Mouse (Mus musculus) lung, adult 18-20 months (tissue): ENCODE results near the gene Sgtb.
A peak's percentile ranks its signal among the peaks of the same experiment; 100 is the strongest.

Source experiments
- DNase-seq, 2 experiments: peaks; one replicate each; pipeline ENCODE4 v3.0.0; 2022; ENCODE audit warnings: mixed read lengths in 2 of 2

Sgtb gene

DNA sequence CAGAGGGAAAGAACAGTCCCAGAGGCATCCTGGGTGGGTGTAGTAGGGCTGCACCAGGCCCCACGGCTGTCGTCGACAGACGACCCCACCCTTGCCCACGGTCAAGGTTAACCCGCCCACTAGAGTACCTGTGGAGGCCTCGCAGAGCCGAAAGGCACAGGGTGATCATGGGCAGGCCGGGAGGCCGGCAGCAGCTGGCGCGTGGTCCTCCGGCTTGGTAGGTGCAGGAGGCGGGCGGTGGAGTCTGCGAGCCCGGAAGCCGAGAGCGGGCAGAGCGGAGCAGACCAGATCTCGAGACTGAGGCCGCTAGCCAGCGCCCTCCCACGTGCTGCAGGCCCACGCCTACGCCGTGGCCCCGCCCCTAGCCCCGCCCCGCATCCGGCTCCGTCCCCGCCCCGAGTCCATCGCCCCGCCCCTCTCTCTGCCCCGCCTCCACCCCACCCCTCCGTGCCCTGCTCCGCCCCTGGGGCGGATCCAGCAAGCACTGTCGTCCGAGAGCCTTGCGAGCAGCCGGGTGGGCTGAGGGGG lies at the start of gene Sgtb, which contains the start of gene Nln:
TSS of gene Sgtb (plus strand) at position 454 of the 528 bp plus-strand sequence.
TSS of gene Nln (minus strand) at position 327 of the 528 bp plus-strand sequence.
- DNase-seq = peak; percentile 87 to 88

DNA sequence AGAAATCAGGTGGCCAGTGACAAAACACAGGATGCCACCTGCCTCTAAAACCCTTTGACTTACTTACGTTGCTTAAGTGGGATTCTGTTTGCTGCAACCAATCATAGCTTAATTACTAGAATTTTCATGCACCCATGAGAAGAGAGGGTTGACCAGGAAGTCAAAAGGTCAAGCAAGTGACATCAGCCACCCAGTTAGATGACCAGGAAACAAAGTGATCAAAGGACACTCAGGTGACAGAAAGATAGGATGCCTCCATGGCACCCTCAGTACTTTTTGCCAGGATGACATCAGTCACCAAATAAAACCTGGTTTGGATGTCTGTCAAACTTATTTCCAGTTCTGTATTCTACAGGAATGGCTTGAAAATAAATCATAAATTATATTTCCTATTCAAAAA lies 49.3 kb upstream of the Sgtb start:
- no peak for DNase-seq

DNA sequence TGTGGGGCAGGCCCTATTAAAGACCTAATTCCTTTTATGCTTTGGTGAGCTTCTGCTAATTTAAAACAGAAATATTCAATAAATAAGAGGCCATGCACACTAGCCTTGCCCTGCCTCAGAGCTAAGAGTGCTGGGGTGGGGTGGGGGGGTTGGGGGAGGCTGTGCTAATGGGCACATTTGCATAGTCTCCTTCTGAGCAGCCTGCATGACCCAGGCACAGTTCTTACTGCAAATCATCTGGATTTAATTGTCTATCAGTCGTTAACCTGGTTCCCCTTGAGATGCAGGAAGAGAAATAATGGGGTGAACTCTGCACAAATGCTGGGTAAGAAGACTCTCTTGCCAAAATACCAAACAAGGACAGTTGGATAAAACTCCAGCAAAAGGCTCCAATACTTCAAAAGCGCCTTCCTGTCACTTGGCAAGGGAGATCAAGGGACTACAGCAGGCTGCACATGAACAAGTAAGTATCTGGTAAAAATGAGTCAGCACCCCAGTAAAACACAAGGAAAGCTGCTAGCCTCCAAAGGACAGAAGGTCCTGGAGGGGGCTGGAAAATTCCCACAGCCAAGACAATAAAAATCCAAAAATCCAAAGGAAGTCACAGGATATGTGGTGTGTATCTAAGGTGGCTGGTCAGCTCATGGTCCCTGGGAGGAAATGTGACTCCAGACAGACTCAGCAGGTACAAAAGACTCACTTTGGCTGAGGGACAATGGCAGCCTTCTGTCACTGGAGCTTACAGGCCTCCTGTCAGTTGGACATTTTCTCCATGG lies 47.4 kb upstream of the Sgtb start:
- no peak for DNase-seq

DNA sequence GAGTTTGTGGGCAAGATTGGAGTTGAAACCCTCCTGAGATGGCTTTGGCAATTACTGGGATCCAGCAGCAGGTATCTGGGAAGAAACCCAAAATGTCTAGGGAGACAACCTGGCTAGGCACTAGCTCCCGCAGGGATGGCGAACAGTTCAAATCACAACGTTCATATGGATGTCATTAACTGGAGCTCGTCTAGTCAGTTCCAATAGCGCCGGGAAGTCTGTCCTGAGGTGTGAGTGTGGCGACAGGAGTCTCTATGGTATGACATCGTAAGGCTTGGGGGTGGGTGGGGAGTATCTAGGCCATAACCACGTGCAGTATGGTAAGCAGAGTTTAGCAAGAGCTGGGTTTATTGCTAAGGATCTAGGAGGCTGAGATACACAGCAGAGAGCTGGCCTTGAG lies 46.5 kb upstream of the Sgtb start:
- no peak for DNase-seq

DNA sequence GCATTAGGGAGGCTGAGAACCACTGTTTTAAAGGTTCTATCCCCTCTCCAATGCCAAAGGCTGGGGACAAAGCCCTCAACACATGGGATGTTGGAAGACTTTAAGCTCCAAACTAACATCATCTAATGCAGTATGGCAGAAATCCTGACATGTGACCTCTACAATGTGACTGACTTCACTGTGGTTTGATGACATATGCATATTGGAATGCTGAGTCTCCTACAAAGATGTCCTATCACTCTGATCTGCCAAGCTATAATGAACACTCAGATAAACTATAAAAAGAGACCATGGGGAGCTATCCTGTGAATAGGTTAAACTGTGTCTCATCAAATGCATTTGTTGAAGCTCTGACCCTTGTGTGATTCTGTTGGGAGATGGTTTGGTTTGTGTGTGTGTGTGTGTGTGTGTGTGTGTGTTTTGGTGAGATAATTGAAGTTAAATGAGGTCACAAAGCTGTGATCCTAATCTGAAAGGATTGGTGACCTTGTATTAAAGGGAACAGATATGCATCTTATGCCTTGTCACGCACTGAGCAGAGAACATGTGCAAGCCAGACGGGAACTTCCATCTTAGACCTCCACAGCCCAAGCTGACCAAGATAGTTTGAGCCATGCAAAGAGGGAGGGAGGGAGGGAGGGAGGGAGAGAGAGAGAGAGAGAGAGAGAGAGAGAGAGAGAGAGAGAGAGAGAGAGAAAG lies 43.7 kb upstream of the Sgtb start:
- DNase-seq = no peak

DNA sequence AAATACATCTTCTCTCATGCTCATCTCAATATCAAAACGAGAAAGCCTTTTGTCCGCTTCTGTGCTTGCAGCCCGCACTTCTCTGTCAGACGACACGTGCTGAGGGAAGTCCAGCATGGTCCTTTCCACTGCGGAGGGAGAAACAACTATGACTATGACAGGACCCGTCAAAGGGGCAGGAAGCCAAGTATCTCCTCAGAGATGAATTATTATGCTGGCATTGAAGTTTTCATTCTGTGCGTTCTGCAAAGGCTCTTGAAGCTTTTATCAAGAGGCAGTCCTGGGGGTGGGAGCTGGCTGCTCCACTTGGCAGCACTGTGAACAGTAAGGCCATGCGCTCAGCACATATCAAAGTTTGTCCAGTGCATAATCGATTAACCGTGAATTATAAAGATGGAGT lies 40.3 kb upstream of the Sgtb start:
- DNase-seq = no peak

DNA sequence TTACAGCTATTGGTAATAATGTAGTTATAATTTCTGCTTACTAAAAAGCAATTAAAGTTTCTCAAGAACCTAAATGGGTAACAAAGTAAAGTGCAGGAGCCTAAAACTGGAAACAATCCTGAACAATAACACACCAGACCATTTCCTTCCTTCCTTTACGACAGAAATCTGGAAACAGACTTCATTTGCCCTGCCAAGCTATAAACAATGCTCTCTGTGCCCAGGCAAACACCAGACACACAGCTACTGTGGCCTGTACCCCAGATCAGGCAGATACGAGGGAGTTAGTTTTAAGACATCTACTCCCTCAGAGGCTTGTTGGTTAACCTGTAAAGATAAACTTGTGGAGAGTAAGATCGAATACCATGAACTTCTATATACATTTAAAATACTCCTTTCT lies 38.8 kb upstream of the Sgtb start:
- peak in 1 of 2 experiments; percentile 65 for DNase-seq

DNA sequence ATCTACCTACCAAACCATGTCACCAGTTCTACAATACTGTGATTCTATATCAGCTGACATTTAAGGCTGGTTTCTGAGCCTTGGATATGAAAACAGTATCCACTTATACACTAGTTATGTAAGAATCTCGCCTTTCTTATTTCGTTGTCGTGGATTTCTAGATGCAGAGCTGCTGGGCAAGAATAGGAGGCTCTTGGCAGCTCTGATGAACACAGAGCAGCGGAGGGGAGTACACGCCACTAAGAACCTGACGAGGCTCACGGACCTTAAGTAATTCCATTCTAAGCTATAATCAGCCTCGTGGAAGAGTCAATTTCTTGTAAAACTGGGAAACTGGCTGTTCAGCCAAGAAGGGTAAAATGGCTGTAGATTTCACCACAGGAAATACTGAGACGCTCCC lies 37.2 kb upstream of the Sgtb start:
- DNase-seq = no peak

DNA sequence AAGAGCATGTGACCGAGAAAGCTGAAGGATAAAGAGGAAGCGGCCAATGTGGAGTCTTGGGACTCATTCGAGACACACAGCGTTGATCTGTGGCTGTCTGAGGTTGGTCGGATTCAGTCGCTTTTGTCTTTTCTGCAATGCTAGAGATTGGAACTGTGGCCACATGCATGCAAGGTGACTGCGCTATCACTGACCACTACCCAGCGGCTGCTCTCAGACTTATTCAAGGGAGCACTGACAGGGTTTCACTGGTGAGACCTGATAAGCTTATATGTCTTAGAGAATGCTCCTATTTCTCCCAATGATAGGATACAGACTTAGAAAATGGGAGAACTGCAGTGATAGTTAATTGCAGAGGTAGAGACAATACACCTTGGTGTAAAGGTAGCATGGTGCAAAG lies 35.3 kb upstream of the Sgtb start:
- DNase-seq = no peak

DNA sequence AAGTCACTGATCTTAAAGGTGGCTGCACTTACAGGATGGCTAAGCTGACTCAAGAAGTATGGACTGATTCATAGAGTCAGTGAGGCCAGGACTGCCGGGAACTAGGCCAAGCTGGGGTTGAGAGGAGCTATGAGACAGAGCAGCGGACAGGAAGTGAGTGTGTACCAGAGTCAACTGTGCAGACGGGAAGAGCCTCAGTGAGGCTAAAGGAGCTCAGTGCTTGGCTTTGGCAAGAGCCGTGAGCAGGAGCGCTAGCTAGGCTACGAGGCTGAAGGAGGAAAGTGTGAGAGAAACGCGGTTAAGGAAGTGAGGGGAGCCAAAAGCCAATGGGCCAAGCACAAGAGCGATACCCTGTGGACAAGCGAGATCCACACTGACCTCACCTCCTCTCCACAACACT lies 34.8 kb upstream of the Sgtb start:
- DNase-seq = peak; percentile 65 to 72

DNA sequence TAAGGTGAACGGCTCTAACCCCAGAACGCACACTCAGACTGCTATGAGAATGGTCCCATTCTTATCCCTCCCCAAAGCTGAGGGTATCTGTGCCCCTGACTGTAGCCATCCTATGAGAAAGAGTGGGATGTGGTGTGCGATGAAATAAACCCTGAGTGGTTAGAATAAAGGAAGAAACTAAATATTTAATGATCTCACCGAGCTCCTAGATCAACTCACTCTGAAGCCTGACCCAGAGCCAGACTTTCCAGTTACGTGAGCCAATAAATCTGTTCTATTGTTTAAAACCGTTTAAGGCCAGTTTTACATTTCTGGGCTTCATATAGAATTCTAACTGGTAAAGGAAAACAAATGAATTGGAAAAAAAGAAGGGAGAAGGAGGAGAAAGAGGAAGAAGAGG lies 32.5 kb upstream of the Sgtb start:
- DNase-seq = no peak

DNA sequence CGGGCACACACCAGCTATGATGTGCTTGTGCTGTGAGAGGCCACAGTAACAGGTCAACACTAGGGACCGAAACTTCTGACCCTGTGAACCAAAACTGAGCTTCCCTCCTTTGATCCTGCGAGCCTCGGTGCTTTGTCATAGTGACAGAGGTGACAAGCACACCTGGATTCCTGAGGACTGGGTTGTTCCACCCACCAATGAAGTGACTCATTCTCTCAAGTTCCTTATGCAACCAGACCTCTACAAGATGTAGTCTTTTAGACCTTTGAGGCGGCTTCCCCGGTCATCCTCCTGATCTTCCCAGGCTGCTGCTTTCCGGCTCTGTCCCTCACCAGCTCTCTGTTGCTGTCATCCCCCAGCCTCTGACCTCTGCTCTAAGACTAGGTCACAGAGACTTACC lies 27.0 kb upstream of the Sgtb start:
- no peak for DNase-seq

DNA sequence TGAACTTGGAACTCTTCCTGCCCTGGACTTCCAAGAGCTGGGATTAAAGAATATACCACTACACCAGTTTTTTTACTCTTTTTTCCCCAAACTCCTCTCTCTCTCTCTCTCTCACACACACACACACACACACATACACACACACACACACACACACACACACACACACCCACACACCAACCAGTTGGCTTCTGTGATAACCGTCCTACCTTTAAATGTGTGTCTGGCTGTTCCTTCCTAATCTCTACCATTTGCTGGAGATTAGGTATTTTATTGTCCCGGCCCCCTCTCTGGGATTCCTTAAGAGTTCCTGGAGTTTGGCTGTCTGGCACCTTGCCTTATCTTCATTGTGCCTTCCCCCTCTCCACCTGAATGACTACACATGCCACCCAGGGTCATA lies 24.9 kb upstream of the Sgtb start:
- DNase-seq = no peak

DNA sequence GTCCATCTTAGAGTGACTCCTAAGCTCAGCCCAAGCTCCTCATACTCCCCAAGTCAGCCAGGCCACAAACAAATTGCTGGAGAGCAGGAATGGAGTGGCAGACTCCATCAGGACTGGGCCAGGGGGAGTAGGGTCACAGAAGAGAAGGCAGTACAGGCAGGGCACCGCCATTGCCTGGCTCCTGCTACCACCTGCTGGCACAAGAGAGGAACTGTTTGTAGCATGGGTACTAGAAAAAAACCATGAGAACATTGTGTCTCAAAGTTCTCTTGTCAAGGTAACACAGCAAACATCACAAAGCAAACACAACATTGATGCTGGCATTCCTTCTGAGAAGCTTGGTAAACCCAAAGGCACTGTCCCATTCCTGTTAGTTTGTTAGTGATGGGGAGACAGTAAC lies 20.2 kb upstream of the Sgtb start:
- DNase-seq = peak; percentile 22 to 38

DNA sequence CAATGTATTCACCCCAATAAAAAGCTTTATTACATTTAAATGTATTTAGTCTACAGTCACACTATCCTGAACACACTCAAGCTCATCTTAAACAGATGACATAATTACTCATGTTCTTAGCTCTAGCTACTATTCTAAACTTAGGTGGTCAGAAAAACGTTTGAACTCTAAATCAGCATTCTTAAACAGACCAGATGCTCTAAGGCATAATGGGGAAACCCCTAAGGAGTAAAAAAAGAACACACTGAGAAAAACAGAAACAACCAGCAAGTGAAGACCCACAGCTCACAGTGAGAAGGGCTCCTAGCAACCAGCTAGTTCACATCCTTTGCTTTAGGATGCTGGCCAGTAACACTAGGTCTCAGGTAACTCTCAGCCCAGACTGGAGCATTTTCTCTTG lies 17.8 kb upstream of the Sgtb start:
- DNase-seq = no peak

DNA sequence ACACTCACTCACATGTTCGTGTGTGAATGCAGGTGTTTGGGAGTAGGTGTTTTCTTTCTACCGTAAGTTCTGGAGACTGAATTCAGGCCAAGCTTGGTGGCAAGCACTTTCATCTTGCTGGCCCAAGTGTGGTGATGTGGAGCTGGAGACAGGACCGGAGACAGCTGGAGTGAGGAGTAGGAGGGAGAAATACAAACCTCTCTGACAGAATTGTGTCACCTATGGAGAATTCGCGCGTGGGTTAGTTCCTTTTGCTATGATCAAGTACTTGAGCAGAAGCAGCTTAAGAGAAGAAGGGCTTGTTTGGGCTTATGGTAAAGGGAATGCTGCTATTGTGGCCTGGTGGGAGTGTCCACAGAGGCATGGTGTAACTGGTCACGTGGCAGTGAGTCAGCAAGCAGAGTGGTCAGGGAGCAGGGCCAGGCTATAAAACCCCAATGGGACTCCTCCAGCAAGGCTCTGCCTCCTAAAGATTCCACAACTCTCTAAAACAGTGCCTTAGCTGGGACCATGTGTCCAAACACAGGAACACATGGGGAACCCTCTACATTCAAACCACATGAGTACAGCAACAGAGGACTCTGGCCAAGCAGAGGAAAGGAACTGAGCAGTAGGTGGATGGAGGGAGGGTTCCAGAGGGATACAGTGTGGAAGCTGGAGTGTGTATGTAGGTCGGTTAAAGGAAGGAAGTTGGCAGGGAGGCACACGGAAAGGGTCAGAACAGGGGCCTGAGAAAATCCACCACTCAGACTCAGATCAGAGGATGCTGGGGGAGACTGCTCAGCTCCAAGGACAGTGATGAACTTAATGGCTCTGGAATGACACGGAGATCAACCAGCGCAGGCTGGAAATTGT lies 14.8 kb upstream of the Sgtb start:
- peak; percentile 37 to 52 for DNase-seq

DNA sequence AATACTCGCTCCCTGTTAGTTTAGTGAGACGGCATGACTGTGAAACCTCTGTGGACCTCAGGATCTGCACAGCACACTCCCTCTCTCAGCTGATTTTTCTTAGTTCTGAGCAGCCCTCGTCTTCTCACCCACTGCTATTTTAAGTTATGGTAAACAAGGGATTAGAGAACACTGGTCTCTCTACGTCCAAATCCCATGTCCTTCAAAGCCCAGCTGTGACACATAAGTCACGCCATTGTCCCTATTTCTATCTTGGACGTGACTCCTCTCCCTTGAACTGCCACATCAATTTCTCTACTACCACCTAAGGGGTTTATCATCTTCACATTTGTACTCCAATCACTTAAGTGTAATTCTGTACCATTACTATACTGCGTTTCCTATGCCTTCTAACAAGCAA lies 13.6 kb upstream of the Sgtb start:
- DNase-seq = no peak

DNA sequence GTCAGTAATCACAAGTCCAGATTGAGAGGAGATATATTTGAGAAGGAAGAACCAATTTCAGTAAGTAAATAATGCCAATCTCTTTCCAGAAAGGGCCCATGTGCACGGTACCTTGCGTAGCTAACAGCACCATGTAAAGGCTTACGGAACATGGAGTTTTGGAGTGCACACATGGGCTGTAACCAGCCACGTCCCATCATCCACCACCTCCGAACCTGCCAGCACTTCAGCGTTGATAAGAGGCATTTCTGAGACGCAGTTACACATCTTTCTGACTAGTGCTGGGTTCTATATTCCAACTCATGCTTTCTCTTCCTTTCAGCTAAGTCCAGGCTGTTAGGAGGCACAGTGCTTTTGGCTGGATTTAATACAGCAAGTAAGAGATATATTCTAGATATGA lies 12.4 kb upstream of the Sgtb start:
- peak; percentile 10 to 32 for DNase-seq

DNA sequence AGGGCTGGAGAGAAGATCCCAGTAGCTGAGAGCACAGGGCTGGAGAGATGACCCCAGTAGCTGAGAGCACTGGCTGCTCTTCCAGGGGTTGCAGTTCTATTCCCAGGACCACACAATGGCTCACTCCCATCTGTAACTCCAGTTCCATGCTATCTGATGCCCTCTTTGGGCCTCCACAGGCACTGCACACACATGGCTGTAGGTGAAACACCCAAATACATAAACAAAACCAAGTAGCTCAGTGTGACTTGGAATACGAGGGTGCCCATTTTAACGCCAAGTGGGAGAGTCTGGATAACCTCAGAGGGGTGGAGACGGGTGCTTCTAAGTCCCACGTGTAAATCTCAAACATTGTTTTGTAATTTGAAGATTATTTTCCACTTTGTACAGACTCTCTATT lies 9.1 kb upstream of the Sgtb start:
- no peak for DNase-seq

DNA sequence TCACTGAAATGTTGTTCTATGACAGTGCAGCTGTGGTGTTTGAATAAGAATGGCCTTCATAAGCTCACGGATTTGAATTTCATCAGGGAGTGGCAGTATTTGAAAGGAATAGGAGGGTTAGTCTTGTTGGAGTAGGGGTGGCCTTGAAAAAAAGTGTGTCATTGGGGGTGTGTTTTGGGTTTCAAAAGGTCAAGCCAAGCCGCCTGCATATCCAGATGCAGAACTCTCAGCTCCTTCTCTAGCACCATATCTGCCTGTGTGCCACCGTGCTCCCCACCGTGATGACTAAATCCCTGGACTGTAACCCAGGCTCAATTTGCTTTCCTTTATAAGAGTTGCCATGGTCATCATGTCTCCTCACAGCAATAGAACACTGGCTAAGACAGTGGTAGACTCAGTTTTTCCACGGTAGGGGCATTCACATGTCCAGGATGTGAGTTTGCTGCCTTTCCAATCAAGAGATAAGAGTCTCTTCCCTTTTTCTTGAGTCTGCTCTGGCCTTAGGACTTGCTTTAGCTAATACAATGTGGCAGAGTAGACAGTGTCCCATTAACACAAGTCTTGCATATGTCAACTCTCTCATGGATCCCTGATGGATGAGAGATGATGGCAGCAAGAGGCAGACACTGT lies 7.8 kb upstream of the Sgtb start:
- DNase-seq = no peak

DNA sequence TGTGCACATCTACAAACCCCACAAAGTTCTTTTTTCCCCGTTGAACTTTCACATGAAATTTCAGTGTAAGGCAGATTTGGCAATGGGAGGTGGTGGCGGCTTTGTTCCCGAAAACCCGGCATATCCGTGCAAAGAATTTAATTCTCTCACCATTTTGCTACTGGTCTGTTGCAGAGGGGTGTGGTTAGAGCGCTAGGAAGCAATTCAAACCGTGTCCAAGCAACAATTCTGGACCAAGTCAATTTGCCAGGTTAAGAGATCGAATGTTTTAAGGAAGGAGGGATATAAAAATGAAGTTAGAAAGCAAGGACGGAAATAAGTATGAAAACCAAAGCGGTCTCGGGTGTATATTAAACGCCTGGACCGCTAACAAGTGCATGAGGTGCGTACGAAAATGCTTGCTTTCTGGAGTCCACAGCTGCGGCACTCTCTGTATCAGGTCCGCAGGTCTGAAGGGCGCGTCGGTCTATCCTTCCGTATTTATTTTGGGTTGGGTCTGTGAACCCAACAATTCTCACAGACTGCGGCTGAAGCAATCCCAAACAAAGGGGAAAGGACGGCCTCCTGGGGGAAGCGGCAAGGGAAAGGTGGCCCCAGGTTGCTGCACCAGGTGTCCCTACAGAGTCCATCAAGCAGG lies 772 bp upstream of the Sgtb start:
- peak in 1 of 2 experiments; percentile 35 for DNase-seq

DNA sequence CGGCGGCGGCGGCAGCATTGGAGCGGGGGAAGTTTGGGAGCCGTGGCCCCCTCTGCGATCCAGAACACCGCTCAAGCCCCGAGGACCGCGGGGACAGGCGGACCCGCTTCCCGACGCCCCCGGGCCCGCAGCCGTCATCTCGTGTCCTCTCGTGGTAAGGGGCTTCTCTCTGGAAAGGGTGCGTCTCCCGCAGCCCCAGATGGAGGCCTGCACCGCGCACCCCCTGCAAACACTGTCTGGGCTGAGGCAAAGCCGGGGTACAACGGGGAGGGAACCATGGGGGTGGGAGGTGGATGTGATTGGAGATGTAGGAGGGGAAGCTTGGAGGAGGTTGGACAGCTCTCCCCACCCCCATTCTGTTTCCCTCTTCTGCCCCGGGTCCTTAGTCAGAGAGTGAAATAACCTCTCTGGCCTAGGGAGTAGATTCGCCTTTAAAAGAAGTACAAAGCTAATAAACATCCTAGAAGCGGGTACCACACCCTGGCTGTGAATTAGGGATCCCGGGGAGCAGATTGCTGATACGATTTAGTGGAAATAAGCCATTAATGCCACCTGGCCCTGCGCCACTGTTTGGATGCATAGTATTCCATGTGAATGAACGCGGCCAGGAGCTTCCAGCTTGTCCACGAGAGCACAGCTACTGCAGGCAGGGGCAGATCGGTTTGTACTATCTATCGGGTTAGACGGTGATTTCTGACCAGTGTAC lies 428 bp downstream of the Sgtb start:
- DNase-seq = peak; percentile 48 to 53
